Mouse (Mus musculus) R1 (cell line): Measurements from ENCODE around the gene Ercc1.

Experiments used
- DNase-seq: peaks from one replicate; pipeline ENCODE4 v3.0.0-alpha.2; 2018; ENCODE audit warnings: low read depth, low spot score

Ercc1 gene

DNA sequence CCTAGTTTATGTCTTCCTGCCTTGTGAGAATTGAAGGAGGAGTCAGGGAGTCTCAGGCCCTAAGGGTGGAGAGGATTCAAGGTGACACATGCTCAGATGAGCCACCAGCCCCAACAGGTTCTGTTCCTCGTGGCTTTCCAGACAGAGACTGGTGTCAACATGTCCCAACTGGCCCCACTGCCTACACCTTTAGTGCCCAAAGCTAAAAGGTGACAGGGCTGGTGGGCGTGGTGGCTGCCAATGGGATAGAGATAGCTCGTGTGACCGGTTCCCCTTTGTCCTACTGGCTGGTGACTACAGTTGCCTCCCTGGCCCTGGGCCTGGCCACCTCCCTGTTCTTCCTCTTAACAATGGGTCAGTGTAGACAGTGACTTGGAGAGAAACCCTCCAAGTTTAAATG is 20.8 kb downstream of the Ercc1 start:
- DNase-seq, result no peak

DNA sequence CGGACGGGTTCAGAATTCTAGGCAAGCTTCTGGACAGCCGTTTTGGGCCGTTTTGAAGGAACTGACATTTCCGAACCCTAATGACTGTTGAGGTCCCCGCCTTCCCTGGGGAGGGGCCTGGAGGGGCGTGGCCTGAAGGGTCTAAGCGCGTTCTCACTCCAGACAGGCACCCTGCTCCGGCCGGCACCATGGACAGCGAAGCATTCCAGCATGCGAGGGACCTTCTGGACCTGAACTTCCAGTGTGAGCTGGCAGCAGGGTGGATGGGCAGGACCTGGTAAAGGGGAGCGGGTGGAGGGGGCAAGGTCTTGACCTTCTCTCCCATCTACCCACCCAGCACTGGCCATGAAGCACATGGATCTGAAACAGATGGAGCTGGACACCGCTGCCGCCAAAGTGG is 23.8 kb downstream of the Ercc1 start:
- DNase-seq, result peak; percentile 85

DNA sequence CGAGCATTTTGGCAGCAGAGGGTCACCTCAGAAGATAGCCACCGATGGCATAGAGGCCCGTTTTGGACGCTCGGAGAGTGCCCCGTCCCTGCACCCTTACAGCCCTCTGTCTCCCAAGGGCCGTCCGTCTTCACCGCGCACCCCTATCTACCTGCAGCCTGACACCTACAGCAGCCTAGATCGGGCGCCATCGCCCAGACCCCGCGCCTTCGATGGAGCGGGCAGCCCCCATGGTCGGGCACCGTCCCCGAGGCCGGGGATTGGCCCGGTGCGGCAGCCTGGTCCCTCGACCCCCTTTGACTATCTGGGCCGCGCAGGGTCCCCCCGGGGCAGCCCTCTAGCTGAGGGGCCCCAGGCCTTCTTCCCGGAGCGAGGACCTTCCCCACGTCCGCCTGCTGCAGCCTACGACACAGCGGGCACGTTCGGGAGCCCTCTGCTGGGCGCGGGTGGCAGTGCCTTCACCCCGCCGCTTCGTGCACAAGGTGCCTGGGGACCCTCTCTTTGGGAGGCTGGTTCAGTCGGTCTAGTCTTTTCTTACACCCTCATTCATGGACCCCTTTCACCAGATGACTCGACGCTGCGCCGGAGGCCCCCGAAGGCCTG is 25.3 kb downstream of the Ercc1 start:
- no peak for DNase-seq

DNA sequence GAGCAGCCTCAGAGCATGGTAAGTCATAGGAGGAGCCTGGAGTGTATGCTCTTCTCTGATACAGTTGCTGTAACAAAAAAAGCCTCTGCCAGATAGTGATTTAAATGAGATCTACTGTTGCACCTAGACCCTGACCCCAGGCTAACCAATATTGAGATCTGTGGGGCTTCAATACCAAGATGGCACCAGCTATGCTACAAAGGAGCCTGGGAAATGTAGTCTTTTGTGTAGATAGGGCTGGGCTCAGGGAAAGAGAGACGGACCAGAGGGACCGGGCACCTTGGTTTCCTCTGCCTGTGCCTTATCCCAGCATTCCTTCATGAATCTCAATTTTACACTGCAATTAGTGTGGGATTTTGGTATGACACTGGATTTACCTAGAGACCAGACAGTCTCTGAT is 28.8 kb downstream of the Ercc1 start:
- DNase-seq, result peak; percentile 46

DNA sequence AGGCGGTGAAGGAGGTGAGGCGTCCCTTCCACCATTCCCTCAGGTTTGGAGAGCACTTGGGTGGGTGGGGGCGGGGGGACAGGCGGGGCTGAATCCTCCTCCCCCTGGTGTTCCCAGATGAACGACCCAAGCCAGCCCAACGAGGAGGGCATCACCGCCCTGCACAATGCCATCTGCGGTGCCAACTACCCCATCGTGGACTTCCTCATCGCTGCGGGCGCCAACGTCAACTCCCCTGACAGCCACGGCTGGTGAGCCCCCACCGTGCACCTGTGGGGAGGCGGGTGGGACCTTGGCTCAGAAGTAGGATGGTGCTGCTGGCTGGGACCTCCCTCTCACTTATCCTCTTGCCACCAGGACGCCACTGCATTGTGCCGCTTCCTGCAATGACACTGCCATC is 30.8 kb downstream of the Ercc1 start:
- DNase-seq, result no peak

DNA sequence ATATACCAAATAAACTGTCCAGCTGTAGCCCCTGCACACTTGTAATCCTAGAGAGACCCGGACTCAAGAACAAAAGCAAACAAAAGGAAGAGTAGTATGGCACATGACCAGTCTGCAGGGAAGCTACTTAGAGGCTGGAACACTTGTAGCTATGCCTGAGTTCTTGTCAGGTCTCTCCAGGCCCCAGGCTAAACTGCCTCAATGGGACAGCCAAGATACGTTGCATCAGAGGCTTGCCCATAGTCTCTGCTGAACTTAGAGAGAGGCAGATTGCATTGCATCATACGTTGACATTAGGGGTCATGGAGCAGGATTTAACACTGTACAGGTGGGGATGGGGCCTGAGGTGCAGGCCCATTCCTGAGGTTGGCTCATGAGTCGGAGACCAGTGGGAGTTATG is 31.4 kb downstream of the Ercc1 start:
- DNase-seq, result no peak

DNA sequence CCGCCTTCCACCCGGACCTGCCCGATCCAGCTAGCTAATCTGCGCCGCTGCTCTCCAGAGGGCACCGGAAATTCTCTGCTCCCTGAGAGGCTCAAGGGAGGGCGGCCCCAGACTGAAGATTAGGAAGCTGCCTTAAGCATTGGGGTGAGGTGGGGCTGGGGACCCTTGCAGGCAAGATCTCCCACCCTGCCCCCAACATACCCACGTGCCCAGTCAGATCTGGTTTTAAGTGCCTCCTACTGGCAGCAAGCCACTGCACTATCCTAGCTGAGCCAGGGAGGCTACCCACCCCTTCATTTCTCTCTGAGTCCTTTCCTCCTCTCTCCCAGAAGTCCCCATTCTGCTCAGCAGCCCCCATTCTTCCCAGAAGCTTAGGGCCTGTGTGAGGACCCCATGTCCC is 33.5 kb downstream of the Ercc1 start:
- no peak for DNase-seq

DNA sequence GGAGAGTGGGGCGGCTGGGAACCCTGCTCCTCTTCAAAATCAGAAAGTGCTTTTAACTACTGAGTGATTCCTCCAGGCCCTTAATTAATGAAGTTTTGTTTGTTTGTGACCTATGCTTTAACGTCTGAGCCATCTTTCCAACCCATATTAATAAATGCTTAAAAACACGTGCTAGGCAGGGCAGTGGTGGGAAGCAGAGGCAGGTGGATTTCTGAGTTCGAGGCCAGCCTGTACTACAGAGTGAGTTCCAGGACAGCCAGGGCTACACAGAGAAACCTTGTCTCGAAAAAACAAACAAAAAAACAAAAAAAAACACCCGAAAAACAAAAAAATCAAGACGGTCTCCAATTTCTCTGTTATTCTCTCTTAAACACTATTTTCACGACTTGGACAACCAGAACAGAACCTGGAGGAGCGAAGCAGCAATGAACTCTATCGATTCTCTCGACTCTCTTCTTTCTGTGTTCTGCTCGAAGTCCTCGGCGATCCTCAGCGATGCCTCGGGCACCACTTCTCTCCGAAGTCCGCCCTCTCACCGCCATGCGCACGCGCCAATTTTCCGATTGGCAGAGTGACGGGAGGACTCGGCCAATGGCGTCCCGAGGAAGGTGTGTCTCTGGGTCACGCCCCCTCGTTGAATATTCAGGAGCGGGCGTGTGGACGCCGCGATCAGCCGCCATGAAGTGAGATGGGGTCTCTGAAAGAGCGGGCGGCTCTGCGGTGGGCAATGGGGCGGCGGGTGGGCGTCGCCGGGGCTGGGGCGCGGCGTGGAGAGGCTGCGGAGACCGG is 37.0 kb downstream of the Ercc1 start, which contains the start of gene Ercc2:
TSS of gene Ercc2 (plus strand) at position 634 of the 789 bp plus-strand sequence.
- peak; percentile 99 for DNase-seq

DNA sequence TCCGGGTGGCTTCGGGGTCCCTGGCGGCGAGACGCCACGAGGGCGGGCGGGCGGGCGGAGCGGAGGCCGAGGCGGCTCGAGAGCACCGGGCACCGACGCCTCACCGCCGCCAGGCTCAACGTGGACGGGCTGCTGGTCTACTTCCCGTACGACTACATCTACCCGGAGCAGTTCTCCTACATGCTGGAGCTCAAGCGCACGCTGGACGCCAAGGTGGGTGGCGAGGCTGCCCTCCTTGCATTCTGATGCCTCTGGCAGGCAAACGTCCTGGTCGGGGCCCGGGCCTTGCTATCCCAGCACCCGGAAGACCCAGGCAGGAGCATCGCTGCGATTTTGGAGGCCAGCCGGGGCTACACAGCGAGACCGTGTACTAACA is 37.6 kb downstream of the Ercc1 start:
- no peak for DNase-seq

DNA sequence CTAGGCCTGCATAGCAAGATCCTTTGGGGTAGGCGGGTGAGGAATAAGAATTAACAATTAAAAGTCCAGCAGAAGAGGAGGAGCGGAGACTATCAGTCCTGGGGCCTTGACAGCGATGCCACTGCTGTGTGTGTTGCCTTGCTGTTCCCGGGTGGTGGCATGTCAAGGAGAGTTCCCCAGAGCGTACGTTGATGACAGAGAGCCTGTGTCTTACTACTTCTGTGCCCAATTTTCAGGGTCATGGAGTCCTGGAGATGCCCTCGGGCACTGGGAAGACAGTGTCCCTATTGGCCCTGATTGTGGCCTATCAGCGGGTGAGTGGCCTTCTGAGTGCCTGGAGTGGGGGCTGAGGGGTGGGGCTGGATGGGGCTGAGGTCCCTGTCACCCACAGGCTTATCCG is 39.1 kb downstream of the Ercc1 start:
- no peak for DNase-seq

DNA sequence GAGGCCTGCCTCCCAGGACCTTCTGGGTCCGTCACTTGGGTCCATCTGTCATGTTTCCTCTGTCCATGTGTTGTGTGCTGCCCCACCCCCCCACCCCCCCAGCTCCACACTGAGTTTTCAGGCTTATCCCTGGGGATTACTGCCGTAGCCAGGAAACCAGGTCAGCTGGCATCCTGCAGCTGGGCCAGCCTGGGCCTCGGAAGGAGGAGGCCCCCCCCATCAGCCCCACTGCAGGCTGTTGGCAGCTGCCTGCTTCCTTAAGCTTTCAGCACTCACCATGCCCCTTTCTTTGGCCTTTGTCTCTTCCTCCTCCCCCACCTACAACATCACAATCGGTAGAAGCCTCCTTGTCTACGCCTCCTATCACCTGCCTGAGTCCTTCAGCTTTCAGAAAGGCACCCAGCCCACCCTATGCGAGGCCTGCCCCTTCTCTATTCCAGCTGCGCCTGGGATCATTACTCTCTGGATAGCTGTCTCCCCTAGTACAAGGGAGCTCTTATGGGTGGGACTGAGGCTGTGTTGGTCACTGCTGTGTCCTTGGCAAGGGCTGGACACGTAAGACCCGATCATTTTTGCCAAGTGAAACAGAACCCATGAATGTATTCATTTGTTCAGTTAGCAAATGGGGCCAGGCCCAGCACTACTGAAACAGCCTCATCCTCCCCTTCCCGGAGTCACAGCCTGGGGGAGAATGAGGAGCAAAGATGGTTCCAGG is 44.3 kb downstream of the Ercc1 start:
- DNase-seq, result no peak

DNA sequence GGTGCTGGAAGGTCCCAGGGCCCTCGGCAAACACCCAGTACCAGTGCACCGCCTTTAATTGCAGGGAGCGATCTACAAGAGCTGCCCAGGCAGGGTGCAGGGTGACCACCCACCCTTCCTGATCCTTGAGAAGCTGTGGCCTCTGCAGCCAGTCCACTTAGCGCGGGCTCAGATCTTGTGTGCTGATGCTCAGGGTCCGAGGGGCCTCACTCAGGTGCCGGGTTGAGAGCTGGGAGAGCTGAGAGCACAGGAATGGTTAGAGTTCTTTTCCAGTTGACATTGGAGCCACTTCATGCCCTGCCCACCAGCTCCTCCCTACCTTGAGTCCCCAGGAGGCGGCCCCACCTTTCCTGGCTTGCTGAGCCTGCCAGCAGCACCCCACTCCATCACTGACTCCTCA is 49.9 kb downstream of the Ercc1 start:
- DNase-seq, result no peak

DNA sequence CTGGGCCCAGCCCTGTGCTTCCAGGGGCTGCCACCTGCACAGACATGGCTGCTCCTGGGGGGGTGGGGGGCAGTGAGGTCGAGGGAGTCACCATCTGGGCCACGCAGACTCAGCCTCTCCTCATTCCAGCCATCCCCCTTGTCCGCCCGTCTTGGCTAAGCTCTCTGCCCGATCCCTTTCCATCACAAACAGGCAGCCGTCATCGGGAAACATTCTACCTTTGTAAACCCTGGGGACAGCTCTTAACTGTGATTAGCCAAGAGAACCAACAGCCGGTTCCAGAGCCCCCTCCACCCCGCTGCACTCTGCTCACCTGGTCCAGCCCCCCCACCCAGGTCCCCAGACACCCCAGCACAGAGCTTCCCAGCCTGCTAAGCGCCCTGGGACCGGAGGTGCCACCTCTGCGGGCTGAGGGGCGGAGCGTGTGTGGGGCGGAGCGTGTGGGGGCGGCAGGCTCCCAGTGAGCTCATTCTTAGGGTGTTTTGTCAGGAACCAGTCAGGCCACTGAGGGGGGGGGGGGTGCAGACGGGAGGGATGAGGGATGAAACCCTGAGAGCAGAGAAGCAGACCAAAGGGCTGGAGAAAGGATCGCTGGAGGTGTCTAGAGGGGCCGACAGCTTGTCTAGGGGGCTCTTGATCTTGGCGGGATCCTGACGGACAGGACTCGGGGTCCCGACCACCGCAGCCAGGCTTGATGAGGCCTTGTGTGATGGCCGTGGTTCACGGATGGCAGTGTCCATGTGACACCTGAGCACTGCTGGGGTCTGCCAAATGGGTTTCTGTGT is 55.1 kb downstream of the Ercc1 start:
- peak; percentile 75 for DNase-seq

DNA sequence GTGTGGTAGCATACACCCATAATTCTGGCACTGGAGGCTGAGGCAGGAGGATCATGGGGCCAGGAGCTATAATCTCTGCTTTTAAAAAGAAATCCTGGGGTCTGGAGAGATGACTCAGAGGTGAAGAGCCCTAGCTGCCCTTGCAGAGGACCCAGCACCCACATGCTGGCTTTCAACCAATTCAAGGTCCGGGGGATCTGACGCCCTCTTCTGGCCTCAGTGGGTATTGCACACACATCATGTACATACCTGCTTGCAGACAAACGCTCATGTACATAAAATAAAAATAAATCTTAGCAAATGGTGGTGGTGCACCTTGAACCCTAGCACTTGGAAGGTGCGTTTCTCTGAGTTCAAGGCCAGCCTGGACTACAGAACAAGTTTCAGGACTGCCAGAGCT is 56.4 kb downstream of the Ercc1 start:
- peak; percentile 83 for DNase-seq

DNA sequence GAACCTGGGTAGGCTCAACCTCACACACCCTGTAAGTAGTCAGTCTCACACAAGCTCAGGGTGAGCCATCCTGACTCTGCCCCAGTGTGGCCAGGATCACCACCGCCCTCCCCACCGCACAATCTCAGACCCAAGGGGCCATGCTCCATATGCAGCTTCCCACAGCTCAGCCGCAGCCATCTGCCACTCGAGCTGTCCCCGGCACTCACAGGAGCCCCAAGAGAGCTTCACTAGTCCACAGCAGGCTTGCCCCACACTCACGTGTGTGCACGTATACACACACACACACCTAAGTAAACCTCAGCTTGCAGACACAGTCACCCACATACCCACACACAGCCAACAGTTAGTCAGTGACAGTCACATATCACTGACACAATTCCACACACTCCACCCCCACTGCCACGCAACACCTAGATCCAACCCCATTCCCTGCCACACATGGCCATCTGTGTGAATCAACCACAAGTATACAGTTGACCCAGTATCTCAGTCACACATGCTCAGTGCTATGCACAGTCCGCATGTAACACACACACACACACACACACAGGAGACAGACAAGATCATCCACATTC is 58.0 kb downstream of the Ercc1 start:
- DNase-seq, result no peak

DNA sequence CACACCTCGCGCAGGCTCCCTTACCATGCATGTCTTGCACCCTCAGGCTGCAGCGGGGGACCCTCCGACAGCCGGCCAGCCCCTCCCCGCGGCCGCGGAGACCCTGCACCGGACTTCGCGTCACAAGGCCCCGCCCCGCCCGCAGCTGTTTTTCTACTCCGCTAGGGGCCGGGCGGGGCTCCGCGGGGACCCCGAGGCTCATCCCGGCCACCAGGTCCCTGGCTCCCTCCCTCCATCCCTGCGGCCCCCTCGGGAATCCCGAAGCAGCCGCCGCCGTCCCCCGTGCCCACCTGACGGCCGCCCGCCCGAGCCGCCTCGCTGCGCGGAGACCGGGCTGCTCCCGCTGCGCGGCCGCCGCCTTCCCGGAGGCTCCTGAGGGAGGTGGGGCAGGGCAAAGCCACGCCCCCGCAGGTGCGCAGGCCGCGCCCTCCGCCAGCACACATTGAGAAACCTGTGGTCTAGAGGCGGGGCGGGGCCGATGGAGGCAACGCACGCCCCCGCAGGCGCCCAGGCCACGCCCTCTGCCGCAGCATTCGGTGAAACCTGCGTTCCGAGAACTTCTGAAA is 59.2 kb downstream of the Ercc1 start, which contains the start of gene Klc3:
TSS of gene Klc3 (minus strand) at position 374 of the 566 bp plus-strand sequence.
- DNase-seq, result peak; percentile 88

DNA sequence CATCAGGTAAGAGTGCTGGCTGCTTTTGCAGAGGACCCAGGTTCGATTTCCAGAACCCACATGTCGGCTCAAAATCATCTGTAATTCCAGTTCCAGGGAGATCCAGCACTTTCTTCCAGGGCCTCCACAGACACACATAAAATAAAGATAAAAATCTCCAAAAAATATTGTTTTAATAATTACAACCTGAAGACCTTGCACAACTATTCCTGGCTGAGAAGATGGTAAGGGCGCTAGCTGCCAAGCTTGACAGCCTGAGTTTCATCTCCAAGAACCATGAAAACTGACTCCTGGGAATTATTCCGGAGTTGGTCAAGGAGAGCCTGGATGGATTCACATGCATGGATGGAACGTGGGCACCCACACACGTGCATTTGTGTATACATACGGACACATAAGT is 59.9 kb downstream of the Ercc1 start, which contains the start of gene Ckm:
TSS of gene Ckm (plus strand) at position 301 of the 400 bp plus-strand sequence.
- DNase-seq, result no peak

DNA sequence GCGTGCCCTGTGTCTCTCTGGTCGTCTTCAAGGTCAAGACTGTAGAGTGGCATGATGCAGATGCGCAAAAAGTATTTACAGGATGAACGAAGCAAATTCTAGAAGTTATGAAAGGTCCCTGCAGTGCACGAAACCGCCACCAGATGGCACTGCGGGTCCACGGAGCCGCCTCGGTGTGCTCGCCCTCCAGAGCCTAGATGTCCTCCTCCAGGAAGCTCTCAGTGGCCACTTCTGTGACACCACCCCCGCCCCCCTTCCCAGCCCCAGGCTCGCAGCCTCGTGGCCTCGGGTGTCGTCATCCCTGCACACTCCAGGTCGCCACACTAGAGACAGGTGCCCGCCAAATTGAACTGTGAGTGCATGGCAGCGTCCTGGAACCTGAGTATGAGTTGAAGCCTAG is 60.8 kb downstream of the Ercc1 start:
- DNase-seq, result peak; percentile 75
